ENCODE assay signal across 8 mouse cellular contexts in the genomic region with DNA sequence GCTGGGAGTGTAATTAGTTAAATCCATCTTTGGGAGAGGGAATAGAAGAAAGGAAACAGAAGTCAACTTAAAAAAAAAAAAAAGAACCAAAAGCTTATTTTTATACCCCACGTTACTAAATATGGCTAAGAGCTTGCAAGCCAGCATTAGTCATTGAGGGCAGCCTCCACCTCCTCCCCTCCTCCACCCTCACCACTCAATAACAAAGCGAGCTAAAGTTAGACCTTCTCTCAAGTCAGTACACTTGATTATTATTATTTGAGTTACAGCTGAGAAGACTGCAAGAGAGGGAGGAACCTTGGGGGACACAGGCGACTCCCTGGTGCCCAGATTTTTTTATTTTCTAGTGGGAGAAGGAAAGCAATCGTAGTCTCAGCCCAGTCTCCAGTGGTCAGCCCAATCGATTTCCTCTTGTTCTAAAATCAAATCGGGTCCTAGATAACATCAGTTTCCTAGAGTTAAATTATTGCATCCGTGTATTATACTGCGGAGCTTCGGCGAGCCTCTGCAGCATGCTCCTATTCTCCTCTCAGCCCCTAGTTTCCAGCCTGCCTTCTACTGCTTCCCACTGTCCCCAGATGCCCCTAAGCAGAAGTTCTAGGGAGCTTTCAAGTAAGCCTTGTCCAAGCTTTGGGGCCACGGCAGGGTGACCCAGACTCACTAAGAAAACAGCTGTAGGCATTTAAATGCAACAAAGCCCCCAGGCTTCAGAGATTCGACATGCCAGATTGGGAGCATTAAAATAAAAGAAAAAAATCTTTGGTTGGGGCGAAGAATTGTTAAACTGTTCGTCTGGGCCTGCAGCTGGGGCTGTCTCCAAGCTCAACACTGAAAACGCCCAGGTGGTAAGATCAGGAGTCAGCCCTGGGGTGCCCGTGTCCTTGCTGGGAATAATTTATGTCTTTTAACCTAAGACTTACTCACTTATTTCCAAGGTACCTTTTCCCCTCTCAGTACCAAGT.
DNase-seq lines count a peak whose midpoint lies in the region; ATAC-seq and TF ChIP-seq lines count a peak whose summit lies in the region.

No protein-coding gene starts in this region.

- ATAC-seq in heart, embryonic 16.5 days (replicated peaks; ENCODE audit: extremely low read depth, insufficient read depth, low FRiP score): peak; percentile 90
- ATAC-seq in limb, embryonic 14.5 days (ENCODE audit: low FRiP score, low read depth): peak; percentile 47; the same call in 1 of the 2 replicates
- ATAC-seq in stomach, postnatal 0 days (ENCODE audit: low FRiP score, low TSS enrichment): peak; percentile 51; the same call in 1 of the 2 replicates
- ATAC-seq in forebrain, embryonic 16.5 days: no peak
- ATAC-seq in forebrain, postnatal 0 days: no peak

- TF ChIP-seq POLR2A in limb, embryonic 14.5 days (IDR thresholded peaks at IDR 0.05; ENCODE audit: borderline replicate concordance, extremely low read depth, insufficient read depth, insufficient read length): no peak

- TF ChIP-seq CTCF in stomach, postnatal 0 days (IDR thresholded peaks at IDR 0.05; ENCODE audit: low read depth): no peak
- TF ChIP-seq CTCF in forebrain, postnatal 0 days (IDR thresholded peaks at IDR 0.05; ENCODE audit: low read depth): no peak

- no peaks in the 10 kb centered on the region for H3K27me3 ChIP-seq in heart, embryonic 16.5 days (ENCODE audit: control insufficient read depth, insufficient read depth, low read length)
- H3K27me3 ChIP-seq in limb, embryonic 14.5 days (ENCODE audit: control insufficient read depth, insufficient read depth, low read length): no peaks in the 10 kb centered on the region
- H3K27me3 ChIP-seq in stomach, postnatal 0 days (ENCODE audit: control insufficient read depth, insufficient read depth, low read length): no peaks in the 10 kb centered on the region
- no peaks in the 10 kb centered on the region for H3K27me3 ChIP-seq in forebrain, embryonic 16.5 days (replicated peaks; ENCODE audit: control insufficient read depth, insufficient read depth, low read length)
- no peaks in the 10 kb centered on the region for H3K27me3 ChIP-seq in forebrain, postnatal 0 days (ENCODE audit: insufficient read depth, low read length)

- no peaks in the 10 kb centered on the region for H3K36me3 ChIP-seq in heart, embryonic 16.5 days (ENCODE audit: control insufficient read depth, insufficient read depth)
- no peaks in the 10 kb centered on the region for H3K36me3 ChIP-seq in limb, embryonic 14.5 days (ENCODE audit: control insufficient read depth, insufficient read depth, low read length)
- H3K36me3 ChIP-seq in stomach, postnatal 0 days (ENCODE audit: control insufficient read depth, insufficient read depth, low read length): no peaks in the 10 kb centered on the region
- no peaks in the 10 kb centered on the region for H3K36me3 ChIP-seq in forebrain, embryonic 16.5 days (ENCODE audit: control insufficient read depth, insufficient read depth)
- no peaks in the 10 kb centered on the region for H3K36me3 ChIP-seq in forebrain, postnatal 0 days (ENCODE audit: insufficient read depth)

- H3K4me2 ChIP-seq in heart, embryonic 16.5 days (ENCODE audit: low read depth, low read length): peak overlapping the region; percentile 58
- H3K4me2 ChIP-seq in limb, embryonic 14.5 days (replicated peaks; ENCODE audit: low read depth, low read length, severe bottlenecking): 0 out of 2 replicates have a peak overlapping the region, but pooled peaks have one; percentile 8
- H3K4me2 ChIP-seq in stomach, postnatal 0 days (replicated peaks; ENCODE audit: low read depth): peak overlapping the region; percentile 4; the same call in 1 of the 2 replicates
- H3K4me2 ChIP-seq in forebrain, embryonic 16.5 days (ENCODE audit: low read length): no peak overlapping the region
- no peak overlapping the region for H3K4me2 ChIP-seq in forebrain, postnatal 0 days (ENCODE audit: low read depth)

- 32% methylated on average over 16 of the region's 16 CpGs for WGBS in heart, embryonic 16.5 days
- WGBS in limb, embryonic 14.5 days: 24% methylated on average over 16 of the region's 16 CpGs
- 26% methylated on average over 16 of the region's 16 CpGs for WGBS in stomach, postnatal 0 days
- WGBS in forebrain, embryonic 16.5 days: 54% methylated on average over 16 of the region's 16 CpGs
- 51% methylated on average over 16 of the region's 16 CpGs for WGBS in forebrain, postnatal 0 days

- H3K27ac ChIP-seq in heart, embryonic 16.5 days (ENCODE audit: low read length): peak overlapping the region; percentile 89
- H3K27ac ChIP-seq in limb, embryonic 14.5 days (replicated peaks; ENCODE audit: low read depth, low read length): no peak overlapping the region
- H3K27ac ChIP-seq in stomach, postnatal 0 days (replicated peaks): peak overlapping the region; percentile 53
- no peak overlapping the region for H3K27ac ChIP-seq in forebrain, embryonic 16.5 days (ENCODE audit: low read length)
- no peak overlapping the region for H3K27ac ChIP-seq in forebrain, postnatal 0 days (ENCODE audit: low read depth, low read length)

- H3K4me1 ChIP-seq in heart, embryonic 16.5 days (ENCODE audit: control insufficient read depth, insufficient read depth, low read length): peaks cover 16% of the 10 kb centered on the region
- H3K4me1 ChIP-seq in limb, embryonic 14.5 days (ENCODE audit: control insufficient read depth, insufficient read depth, low read length): peaks cover 17% of the 10 kb centered on the region
- no peaks in the 10 kb centered on the region for H3K4me1 ChIP-seq in stomach, postnatal 0 days (replicated peaks; ENCODE audit: control insufficient read depth, insufficient read depth)
- H3K4me1 ChIP-seq in forebrain, embryonic 16.5 days (replicated peaks; ENCODE audit: control insufficient read depth, insufficient read depth, low read length): peaks cover 8% of the 10 kb centered on the region
- no peaks in the 10 kb centered on the region for H3K4me1 ChIP-seq in forebrain, postnatal 0 days (ENCODE audit: insufficient read depth)

- no peak for TF ChIP-seq EP300 in stomach, postnatal 0 days (optimal IDR thresholded peaks at IDR 0.05)

- H3K4me3 ChIP-seq in heart, embryonic 16.5 days (ENCODE audit: low read length): peak overlapping the region; percentile 24; the same call in 1 of the 2 replicates
- no peak overlapping the region for H3K4me3 ChIP-seq in limb, embryonic 14.5 days (replicated peaks; ENCODE audit: low read length)
- H3K4me3 ChIP-seq in stomach, postnatal 0 days (ENCODE audit: low read depth, low read length): no peak overlapping the region
- H3K4me3 ChIP-seq in forebrain, embryonic 16.5 days (replicated peaks; ENCODE audit: low read length): no peak overlapping the region
- H3K4me3 ChIP-seq in forebrain, postnatal 0 days (ENCODE audit: low read depth, low read length): no peak overlapping the region

- peak; percentile 8 for DNase-seq in retina, embryonic 14.5 days (ENCODE audit: low spot score)
- no peak for DNase-seq in retina, postnatal 1 day
- no peak for DNase-seq in limb, embryonic 14.5 days (ENCODE audit: low spot score)
- DNase-seq in stomach, postnatal 0 days (ENCODE audit: low spot score): no peak
- DNase-seq in spleen, postnatal 14 days (ENCODE audit: low spot score in 2 of 2): no peak
- no peak for DNase-seq in forebrain, postnatal 0 days

- peak overlapping the region; percentile 27 for H3K9ac ChIP-seq in heart, embryonic 16.5 days (ENCODE audit: low read length)
- no peak overlapping the region for H3K9ac ChIP-seq in limb, embryonic 14.5 days (ENCODE audit: low read depth, low read length, severe bottlenecking)
- no peak overlapping the region for H3K9ac ChIP-seq in stomach, postnatal 0 days (ENCODE audit: low read length)
- H3K9ac ChIP-seq in forebrain, embryonic 16.5 days (replicated peaks; ENCODE audit: low read depth, low read length): no peak overlapping the region
- no peak overlapping the region for H3K9ac ChIP-seq in forebrain, postnatal 0 days

- no peaks in the 10 kb centered on the region for H3K9me3 ChIP-seq in heart, embryonic 16.5 days (replicated peaks; ENCODE audit: control insufficient read depth, low read length)
- no peaks in the 10 kb centered on the region for H3K9me3 ChIP-seq in limb, embryonic 14.5 days (ENCODE audit: control insufficient read depth, low read length)
- no peaks in the 10 kb centered on the region for H3K9me3 ChIP-seq in stomach, postnatal 0 days (ENCODE audit: control insufficient read depth, low read length)
- H3K9me3 ChIP-seq in forebrain, embryonic 16.5 days (ENCODE audit: control insufficient read depth, low read length): no peaks in the 10 kb centered on the region
- no peaks in the 10 kb centered on the region for H3K9me3 ChIP-seq in forebrain, postnatal 0 days (ENCODE audit: low read length)

Comparison
In these comparisons a context has a peak if more than half of its experiments do, and no peak if none do; other contexts are left out.
1. ATAC-seq: peak in heart, embryonic 16.5 days (single experiment), limb, embryonic 14.5 days (single experiment) and stomach, postnatal 0 days (single experiment); none in forebrain, embryonic 16.5 days (single experiment) and forebrain, postnatal 0 days (single experiment).
2. H3K27ac ChIP-seq: peak in heart, embryonic 16.5 days (single experiment) and stomach, postnatal 0 days (single experiment); none in limb, embryonic 14.5 days (single experiment), forebrain, embryonic 16.5 days (single experiment) and forebrain, postnatal 0 days (single experiment).
3. H3K4me2 ChIP-seq: peak in heart, embryonic 16.5 days (single experiment), limb, embryonic 14.5 days (single experiment) and stomach, postnatal 0 days (single experiment); none in forebrain, embryonic 16.5 days (single experiment) and forebrain, postnatal 0 days (single experiment).